Mouse (Mus musculus) MEL (cell line): ENCODE measurements around the gene Gm4756. TPM values are rescaled to one million over a fixed set of nuclear protein-coding genes. Genes with fewer than 3 reads are reported as not detected.

ENCODE experiments used
- DNase-seq: peaks from one replicate; pipeline ENCODE4 v3.0.0; 2011; ENCODE audit warnings: low read depth, low spot score
- H3K27ac ChIP-seq: 2 replicates; pipeline ENCODE4 v1.5.1; 2012; ENCODE audit warnings: low read depth, mild to moderate bottlenecking, control low read depth, low read length, moderate library complexity; ENCODE audit not compliant: control insufficient read depth
- H3K27me3 ChIP-seq, 2 experiments: fragments of 150-350 bp in 1 of 2; sonication (generic) in 1 of 2; 2 replicates each; pipeline ENCODE4 v1.6.1; 2012; ENCODE audit warnings: low read length in 2 of 2, mild to moderate bottlenecking in 2 of 2, improper control_type of control experiment in 1 of 2, moderate library complexity in 1 of 2; ENCODE audit not compliant: insufficient read depth in 2 of 2, control insufficient read depth in 1 of 2
- H3K36me3 ChIP-seq, 2 experiments: 2 replicates each; pipeline ENCODE4 v1.6.1; 2012 to 2014; ENCODE audit warnings: low read length in 2 of 2, improper control_type of control experiment in 1 of 2, inconsistent platforms in 1 of 2, mild to moderate bottlenecking in 1 of 2; ENCODE audit not compliant: insufficient read depth in 2 of 2, control insufficient read depth in 1 of 2
- H3K4me1 ChIP-seq, 2 experiments: fragments of 150-350 bp in 1 of 2; sonication (generic) in 1 of 2; 2 replicates each; pipeline ENCODE4 v1.6.1; 2012; ENCODE audit warnings: low read length in 2 of 2, improper control_type of control experiment in 1 of 2, mild to moderate bottlenecking in 1 of 2; ENCODE audit not compliant: insufficient read depth in 2 of 2, control insufficient read depth in 1 of 2
- H3K4me3 ChIP-seq, 2 experiments: fragments of 150-350 bp in 1 of 2; sonication (generic) in 1 of 2; 2 replicates each; pipeline ENCODE4 v1.5.1; 2012; ENCODE audit warnings: low read depth in 2 of 2, low read length in 2 of 2, mild to moderate bottlenecking in 2 of 2, moderate library complexity in 2 of 2, control low read depth in 1 of 2, improper control_type of control experiment in 1 of 2; ENCODE audit not compliant: control insufficient read depth in 1 of 2, insufficient read depth in 1 of 2
- H3K79me2 ChIP-seq: 2 replicates; pipeline ENCODE4 v1.6.1; 2012; ENCODE audit warnings: mild to moderate bottlenecking, low read length, moderate library complexity; ENCODE audit not compliant: control insufficient read depth, poor library complexity, insufficient read depth
- H3K9ac ChIP-seq: 2 replicates; pipeline ENCODE4 v1.6.1; 2012; ENCODE audit warnings: low read depth, mild to moderate bottlenecking, control low read depth, low read length, moderate library complexity; ENCODE audit not compliant: control insufficient read depth, poor library complexity, severe bottlenecking
- H3K9me3 ChIP-seq: fragments of 150-350 bp; sonication (generic); replicated peaks from 2 replicates; pipeline ENCODE4 v1.6.1; 2012; ENCODE audit warnings: mild to moderate bottlenecking, low read length, improper control_type of control experiment, moderate library complexity; ENCODE audit not compliant: insufficient read depth
- BHLHE40 ChIP-seq: IDR thresholded peaks from 2 replicates; pipeline ENCODE4 v1.6.1; 2012; ENCODE audit warnings: low read depth, mild to moderate bottlenecking, inconsistent platforms, low read length, improper control_type of control experiment, borderline replicate concordance
- CHD2 ChIP-seq: IDR thresholded peaks from 2 replicates; pipeline ENCODE4 v1.6.1; 2011; ENCODE audit warnings: low read length, improper control_type of control experiment
- CTCF ChIP-seq, 3 experiments: IDR thresholded peaks in 2 of 3; conservative IDR thresholded peaks in 1 of 3; 2 replicates each; pipeline ENCODE4 v1.5.1; 2011 to 2012; ENCODE audit warnings: low read length in 3 of 3, low read depth in 2 of 3, mild to moderate bottlenecking in 2 of 3, improper control_type of control experiment in 1 of 3, inconsistent platforms in 1 of 3, mixed read lengths in 1 of 3, moderate library complexity in 1 of 3; ENCODE audit not compliant: control insufficient read depth in 1 of 3, insufficient read depth in 1 of 3, poor library complexity in 1 of 3, severe bottlenecking in 1 of 3
- GATA1 ChIP-seq: IDR thresholded peaks from 2 replicates; pipeline ENCODE4 v1.6.1; 2011; ENCODE audit warnings: low read depth, low read length, improper control_type of control experiment
- HCFC1 ChIP-seq: IDR thresholded peaks from 2 replicates; pipeline ENCODE4 v1.6.1; 2012; ENCODE audit warnings: low read depth, mild to moderate bottlenecking, inconsistent platforms, low read length, improper control_type of control experiment, moderate library complexity
- KAT2A ChIP-seq: conservative IDR thresholded peaks from 2 replicates; pipeline ENCODE4 v1.6.1; 2012; ENCODE audit warnings: low read depth, low read length, improper control_type of control experiment, inconsistent platforms
- MAFK ChIP-seq: IDR thresholded peaks from 2 replicates; pipeline ENCODE4 v1.6.1; 2011; ENCODE audit warnings: low read depth, mild to moderate bottlenecking, low read length, improper control_type of control experiment, borderline replicate concordance
- MAX ChIP-seq: IDR thresholded peaks from 2 replicates; pipeline ENCODE4 v1.6.1; 2011; ENCODE audit warnings: low read length, improper control_type of control experiment
- MXI1 ChIP-seq: IDR thresholded peaks from 2 replicates; pipeline ENCODE4 v1.6.1; 2011; ENCODE audit warnings: mild to moderate bottlenecking, low read depth, low read length, improper control_type of control experiment
- MYC ChIP-seq: IDR thresholded peaks from 2 replicates; pipeline ENCODE4 v1.6.1; 2011; ENCODE audit warnings: low read depth, mild to moderate bottlenecking, low read length, improper control_type of control experiment, moderate library complexity
- NELFE ChIP-seq: IDR thresholded peaks from 2 replicates; pipeline ENCODE4 v1.6.1; 2011; ENCODE audit warnings: low read depth, low read length, improper control_type of control experiment
- POLR2AphosphoS2 ChIP-seq: IDR thresholded peaks from 2 replicates; pipeline ENCODE4 v1.6.1; 2011; ENCODE audit warnings: low read length, improper control_type of control experiment
- RAD21 ChIP-seq: IDR thresholded peaks from 2 replicates; pipeline ENCODE4 v1.6.1; 2011; ENCODE audit warnings: mild to moderate bottlenecking, low read depth, low read length, improper control_type of control experiment
- SIN3A ChIP-seq: IDR thresholded peaks from 2 replicates; pipeline ENCODE4 v1.6.1; 2012; ENCODE audit warnings: low read length, improper control_type of control experiment, inconsistent platforms
- TCF12 ChIP-seq: IDR thresholded peaks from 2 replicates; pipeline ENCODE4 v1.6.1; 2014; ENCODE audit warnings: low read depth, mild to moderate bottlenecking, inconsistent platforms, low read length, improper control_type of control experiment, moderate library complexity
- USF2 ChIP-seq, 2 experiments: IDR thresholded peaks; 2 replicates each; pipeline ENCODE4 v1.6.1; 2011 to 2012; ENCODE audit warnings: improper control_type of control experiment in 2 of 2, low read length in 2 of 2, borderline replicate concordance in 1 of 2, inconsistent platforms in 1 of 2, low read depth in 1 of 2, mild to moderate bottlenecking in 1 of 2; ENCODE audit not compliant: insufficient read depth in 1 of 2
- ZKSCAN1 ChIP-seq: IDR thresholded peaks from 2 replicates; pipeline ENCODE4 v1.6.1; 2012; ENCODE audit warnings: low read depth, mild to moderate bottlenecking, inconsistent platforms, low read length, improper control_type of control experiment, moderate library complexity
- ZNF384 ChIP-seq: IDR thresholded peaks from 2 replicates; pipeline ENCODE4 v1.6.1; 2012; ENCODE audit warnings: low read depth, mild to moderate bottlenecking, inconsistent platforms, low read length, improper control_type of control experiment
- polyA plus RNA-seq, 2 experiments: library from polyadenylated mRNA; stranded (reverse) in 1 of 2; unstranded in 1 of 2; fragments of >175 nt in 1 of 2; fragments of >200 nt in 1 of 2; gene quantifications; 2 replicates each; pipeline versions ENCODE4 v1.2.1 to v1.2.4; 2012; ENCODE audit warnings: low replicate concordance in 2 of 2, low read depth in 1 of 2; ENCODE audit not compliant: insufficient read length in 2 of 2, insufficient read depth in 1 of 2, missing spikeins in 1 of 2
- total RNA-seq: library from RNA; depleted of rRNA; stranded (reverse); fragments of 300-350 nt; gene quantifications from 2 replicates; pipeline ENCODE4 v1.2.3, GENCODE M21; 2012

The Gm4756 gene
- total and polyA plus RNA-seq, 3 experiments = not detected

GRCm38 (mm10) chr12:72536021-72536597, 113.4 kb downstream of the Gm4756 start, which contains the start of gene Pcnx4 (continued):
- peak; percentile 56; the same call in 1 of the 2 replicates for TF ChIP-seq MXI1

DNA sequence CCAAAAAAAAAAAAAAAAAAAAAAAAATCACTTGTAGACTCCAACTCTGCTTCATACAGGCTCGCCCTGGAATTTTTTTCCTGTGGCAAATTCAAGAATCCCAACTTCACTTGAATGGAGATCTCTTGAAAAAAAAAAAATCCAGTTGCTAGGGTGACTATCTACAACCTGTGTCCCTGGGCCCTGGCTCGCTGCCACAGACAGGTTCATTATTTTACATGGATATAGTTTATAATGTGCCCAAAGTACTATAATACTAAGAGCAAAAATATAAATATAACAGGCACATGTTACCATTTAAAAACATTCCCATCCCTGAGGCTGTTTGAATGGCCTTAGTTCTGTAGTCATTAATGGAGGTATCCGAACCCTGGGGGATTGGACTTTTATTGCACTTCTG, 113.9 kb downstream of the Gm4756 start:
- H3K36me3 ChIP-seq = peaks cover 0 to 22% of the 10 kb centered on the region in 2 experiments; a peak in 2 of 4 replicates
- H3K4me1 ChIP-seq = peaks cover 4 to 22% of the 10 kb centered on the region in 2 experiments
- H3K27me3 ChIP-seq = no peaks in the 10 kb centered on the region; a peak in 1 of 4 replicates
- peaks cover 1% of the 10 kb centered on the region; the same call in 1 of the 2 replicates for H3K79me2 ChIP-seq
- H3K9ac ChIP-seq = no peak overlapping the region
- H3K9me3 ChIP-seq = no peaks in the 10 kb centered on the region
- TF ChIP-seq GATA1 (peak; percentile 49), BHLHE40 (no peak), NELFE (no peak), KAT2A (no peak), MAX (no peak), HCFC1 (no peak), ZNF384 (peak; percentile 88), SIN3A (peak; percentile 55; the same call in 1 of the 2 replicates), MAFK (no peak)
- H3K27ac ChIP-seq = no peak overlapping the region
- no peak for DNase-seq
- peak overlapping the region; percentile 51 to 53 for H3K4me3 ChIP-seq

DNA sequence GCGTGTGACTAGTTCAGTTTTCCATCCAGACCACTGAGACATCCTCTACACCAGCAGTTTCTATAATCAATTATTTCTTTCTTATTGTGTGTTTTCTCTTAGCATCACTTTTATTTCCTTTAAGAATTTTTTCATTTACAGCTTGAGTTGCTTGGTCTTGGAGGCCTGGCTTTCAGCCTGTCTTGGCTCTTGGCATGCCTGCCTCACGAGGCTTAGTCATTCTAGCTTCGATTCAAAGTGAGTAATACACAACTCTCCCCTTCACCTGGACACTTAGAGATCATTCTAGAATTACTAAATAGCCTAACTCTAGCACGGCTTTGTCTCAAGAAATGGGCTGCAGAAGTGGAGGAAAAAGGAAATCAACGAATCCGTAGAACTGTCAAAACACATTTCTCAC, 115.5 kb downstream of the Gm4756 start:
- H3K4me1 ChIP-seq = peaks cover 3 to 17% of the 10 kb centered on the region in 2 experiments
- TF ChIP-seq CHD2 = no peak
- no peak for TF ChIP-seq CTCF (IDR thresholded peaks at IDR 0.05 in 2 of 3, conservative IDR thresholded peaks at IDR 0.05 in 1 of 3; ENCODE audit: control insufficient read depth in 1 of 3, insufficient read depth in 1 of 3, low read depth in 2 of 3, low read length in 3 of 3, poor library complexity in 1 of 3, severe bottlenecking in 1 of 3)
- no peak for TF ChIP-seq POLR2AphosphoS2
- TF ChIP-seq USF2 (IDR thresholded peaks at IDR 0.05; ENCODE audit: borderline replicate concordance in 1 of 2, insufficient read depth in 1 of 2, low read depth in 1 of 2, low read length in 2 of 2) = no peak
- TF ChIP-seq MYC = no peak
- TF ChIP-seq TCF12 = no peak
- no peak for TF ChIP-seq ZKSCAN1
- TF ChIP-seq RAD21 = no peak
- TF ChIP-seq, all 39 proteins: peak for 0
- no peak overlapping the region for H3K9ac ChIP-seq
- no peak overlapping the region for H3K4me3 ChIP-seq
- H3K27me3 ChIP-seq = no peaks in the 10 kb centered on the region; a peak in 1 of 4 replicates
- H3K79me2 ChIP-seq = peaks cover 1% of the 10 kb centered on the region; the same call in 1 of the 2 replicates
- no peaks in the 10 kb centered on the region for H3K9me3 ChIP-seq
- peaks cover 0 to 20% of the 10 kb centered on the region in 2 experiments; a peak in 2 of 4 replicates for H3K36me3 ChIP-seq
- no peak overlapping the region for H3K27ac ChIP-seq
- DNase-seq = no peak
